Mouse (Mus musculus) 416B (cell line): ENCODE results near the gene Klhl11.

Experiments used
- DNase-seq: peaks from one replicate; pipeline ENCODE4 v3.0.0; 2011; ENCODE audit warnings: low read depth

The Klhl11 gene

DNA sequence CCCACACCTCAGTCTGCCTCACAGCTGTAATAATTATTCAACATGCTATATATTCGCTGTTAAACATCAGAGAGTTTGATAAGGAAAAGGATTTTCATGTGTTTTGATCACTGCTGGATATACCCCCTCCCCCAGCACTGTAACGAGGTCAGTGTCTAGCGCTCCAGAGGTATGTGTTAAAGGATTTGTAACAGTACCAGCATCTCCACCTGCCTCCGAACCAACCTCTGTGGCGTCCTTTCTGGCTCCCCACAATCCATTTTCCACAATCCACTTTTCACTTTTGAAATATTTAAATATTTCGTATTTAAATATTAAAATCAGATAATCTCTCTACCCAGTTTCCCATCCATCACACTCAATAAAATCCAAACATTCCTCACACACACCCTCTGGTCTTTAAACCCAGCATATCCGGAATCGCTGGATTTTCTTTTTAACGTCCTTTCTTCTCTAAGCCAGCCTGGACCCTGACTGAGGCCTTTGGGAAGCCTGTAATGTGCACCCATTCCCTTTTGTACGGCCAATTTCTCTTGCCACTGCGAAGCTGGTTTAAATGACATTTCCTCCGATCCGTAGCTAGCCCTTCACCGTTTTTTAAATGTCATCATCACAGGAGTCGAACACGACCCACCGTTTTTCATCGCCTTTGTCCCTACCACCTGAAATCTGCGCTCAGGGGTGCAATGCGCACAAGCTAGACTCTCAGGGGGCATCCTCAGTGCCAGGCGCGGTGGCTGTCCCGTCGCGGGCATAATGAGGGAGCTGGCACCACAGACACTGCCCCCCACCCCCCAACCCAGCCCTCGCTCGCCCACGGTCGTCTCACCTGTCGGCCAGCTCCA lies 967 bp downstream of the Klhl11 start:
- DNase-seq, result no peak

- DNase-seq, result no peak
These were observed 6.7 kb downstream of the Klhl11 start for GRCm38 (mm10) chr11:100465833-100466232.

DNA sequence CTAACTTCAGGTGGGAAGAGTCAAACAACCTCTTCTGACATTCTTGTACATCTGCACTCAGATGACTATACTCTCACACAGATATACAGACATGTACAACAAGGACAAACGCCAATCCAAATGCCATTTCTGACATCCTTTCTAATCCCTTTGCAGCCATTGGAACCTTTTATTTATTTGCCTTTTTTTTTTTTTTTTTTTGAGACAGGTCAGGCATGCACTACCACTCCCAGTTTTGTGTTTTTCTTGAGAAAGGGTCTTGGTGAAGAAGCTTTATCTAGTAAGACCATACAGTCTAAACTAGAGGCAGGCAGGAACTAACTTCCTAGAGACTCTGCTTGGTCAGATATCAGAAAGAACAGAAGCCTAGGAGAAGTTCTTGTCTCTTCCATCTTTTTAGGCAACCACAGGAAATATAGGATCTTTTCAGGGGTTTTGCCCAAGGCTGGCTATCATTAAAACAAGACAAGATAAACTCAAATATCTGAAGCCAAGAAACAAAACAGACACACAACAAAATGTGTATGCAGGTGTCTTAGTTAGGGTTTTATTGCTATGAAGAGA lies 7.2 kb downstream of the Klhl11 start:
- DNase-seq, result peak; percentile 43

DNA sequence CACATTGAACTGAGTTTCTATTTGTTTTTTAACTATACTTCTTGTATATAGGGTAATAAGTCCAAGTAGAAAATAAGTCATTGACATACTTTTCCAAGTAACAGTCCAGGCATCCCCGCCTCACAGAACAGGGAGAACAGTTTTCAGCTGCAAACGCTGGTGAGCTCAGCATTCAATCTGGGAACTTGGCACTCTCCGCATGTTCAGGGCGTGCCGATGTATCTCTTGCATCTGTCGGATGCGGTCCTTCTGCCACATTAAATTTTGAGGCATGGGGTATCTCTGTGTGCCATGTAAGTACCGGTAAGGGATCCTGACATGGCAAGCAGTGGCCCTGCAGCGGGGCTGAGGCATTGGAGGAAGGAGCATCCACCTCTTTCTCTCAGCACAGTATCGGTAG lies 9.8 kb downstream of the Klhl11 start:
- no peak for DNase-seq

DNA sequence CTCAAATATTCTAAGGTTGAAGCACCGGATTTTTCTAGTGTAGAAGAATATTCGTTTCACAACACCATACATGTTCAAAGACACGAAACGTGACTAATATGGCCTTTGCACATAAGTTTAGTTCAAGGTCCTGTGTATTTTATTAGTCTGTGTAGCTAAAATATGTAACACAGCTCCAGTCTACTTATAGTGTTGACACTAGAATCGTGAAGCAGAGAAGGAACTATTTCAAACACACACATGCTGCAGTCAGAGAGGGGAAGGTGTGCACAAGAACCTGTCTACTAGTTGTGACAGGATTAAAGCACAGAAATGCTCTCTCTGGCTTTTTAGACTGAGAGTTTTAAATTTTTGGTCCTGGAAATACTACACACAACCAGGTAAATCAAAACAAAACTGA lies 14.8 kb downstream of the Klhl11 start:
- no peak for DNase-seq

- no peak for DNase-seq
These were observed 15.3 kb downstream of the Klhl11 start for GRCm38 (mm10) chr11:100457247-100457646.

- DNase-seq, result no peak
These were observed 29.9 kb downstream of the Klhl11 start for GRCm38 (mm10) chr11:100442625-100443024.

- DNase-seq, result no peak
These were observed 30.7 kb downstream of the Klhl11 start, which contains the start of the genes Nt5c3b and Klhl10 for GRCm38 (mm10) chr11:100441797-100442196. TSS of gene Nt5c3b (minus strand) at chr11:100441808. TSS of gene Klhl10 (plus strand) at chr11:100441917.

GRCm38 (mm10) chr11:100440691-100441522 lies 31.6 kb downstream of the Klhl11 start:
- peak; percentile 62 for DNase-seq

DNA sequence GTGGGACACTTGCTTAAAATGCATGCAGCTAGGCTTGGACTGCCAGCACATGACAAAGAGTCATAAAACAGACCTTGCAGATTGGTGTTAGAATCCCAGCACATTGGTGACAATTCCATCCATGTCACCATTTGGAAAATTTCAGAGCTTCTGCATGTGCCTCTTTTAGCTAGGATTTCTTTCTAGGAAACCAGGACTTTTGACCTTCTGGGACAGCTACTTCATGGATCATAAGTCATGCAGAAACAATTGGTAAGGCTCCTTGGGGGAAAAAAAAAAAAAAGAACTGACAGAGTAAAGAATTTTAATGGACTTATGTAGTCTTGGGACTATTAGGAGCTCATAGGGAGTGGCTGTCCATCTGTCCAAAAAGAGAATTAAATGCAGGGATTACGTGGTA lies 34.6 kb downstream of the Klhl11 start:
- no peak for DNase-seq

GRCm38 (mm10) chr11:100435678-100436246 lies 36.8 kb downstream of the Klhl11 start:
- DNase-seq, result no peak

DNA sequence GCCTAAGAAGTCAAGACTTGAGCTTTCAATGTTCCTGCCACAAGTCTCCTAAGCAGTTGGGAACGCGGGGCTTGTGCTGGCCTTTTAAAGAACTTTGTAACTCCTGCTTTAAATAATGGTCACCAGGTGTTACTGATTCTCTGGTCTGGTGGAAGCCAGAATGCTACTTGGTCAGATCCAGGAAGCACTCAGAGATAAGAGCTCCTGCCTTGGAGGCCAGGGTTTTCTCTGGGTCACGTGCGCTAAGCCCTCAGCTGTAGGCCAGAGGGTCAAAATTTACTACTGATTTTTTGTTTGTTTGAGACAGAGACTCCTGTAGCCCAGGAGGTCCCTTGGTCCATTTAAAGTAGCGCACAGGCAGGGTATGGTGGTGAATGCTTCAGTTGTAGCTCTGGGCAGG lies 40.5 kb downstream of the Klhl11 start:
- DNase-seq, result no peak

GRCm38 (mm10) chr11:100430052-100430451 lies 42.5 kb downstream of the Klhl11 start:
- DNase-seq, result no peak

DNA sequence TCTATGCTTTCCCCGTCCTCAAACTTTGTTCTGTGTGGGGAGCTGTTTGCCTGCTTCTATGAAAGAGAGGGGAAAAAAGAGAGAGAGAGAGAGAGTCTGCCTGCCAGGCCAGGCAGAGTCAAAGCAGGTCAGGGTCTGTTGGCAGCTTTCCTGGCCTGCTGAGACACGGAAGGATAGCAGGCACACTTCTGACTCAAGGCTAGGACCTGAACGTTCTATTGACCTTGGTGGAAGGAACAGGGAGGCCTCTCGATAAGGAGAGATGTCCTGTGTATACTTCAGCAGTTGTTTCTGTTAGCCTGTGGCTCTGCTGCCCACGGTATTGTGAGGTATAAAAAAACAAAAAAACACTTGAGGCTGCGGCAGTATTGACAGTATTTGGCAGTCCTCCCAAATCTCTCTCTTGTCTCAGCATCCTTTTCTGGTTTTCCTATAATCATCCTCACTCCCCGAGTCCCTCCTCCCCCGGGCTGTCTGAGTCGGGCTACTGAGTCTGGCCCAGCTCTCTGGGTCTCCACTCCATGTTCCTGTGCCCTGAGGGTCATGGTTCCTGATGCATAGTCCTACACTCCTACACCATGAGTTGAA lies 43.8 kb downstream of the Klhl11 start:
- no peak for DNase-seq

- DNase-seq, result peak; percentile 77
These were observed 45.7 kb downstream of the Klhl11 start for GRCm38 (mm10) chr11:100426820-100427219.

- peak; percentile 84 for DNase-seq
These were observed 46.7 kb downstream of the Klhl11 start for GRCm38 (mm10) chr11:100425851-100426250.

GRCm38 (mm10) chr11:100423836-100424235 lies 48.7 kb downstream of the Klhl11 start:
- DNase-seq, result no peak

GRCm38 (mm10) chr11:100421537-100421936 lies 51.0 kb downstream of the Klhl11 start:
- no peak for DNase-seq

- DNase-seq, result no peak
These were observed 57.4 kb downstream of the Klhl11 start, which contains the start of gene Fkbp10 for GRCm38 (mm10) chr11:100414914-100415822. TSS of gene Fkbp10 (plus strand) at chr11:100415697.

GRCm38 (mm10) chr11:100414021-100414913 lies 58.3 kb downstream of the Klhl11 start, which contains the start of gene P3h4:
TSS of gene P3h4 (minus strand) at chr11:100414836.
- no peak for DNase-seq
